Mouse (Mus musculus): ENCODE results near the gene Taar7b. TPM values are rescaled to one million over a fixed set of nuclear protein-coding genes. Genes with fewer than 3 reads are reported as not detected.
A peak's percentile ranks its signal among the peaks of the same experiment; 100 is the strongest.

The Taar7b gene
- total and polyA plus RNA-seq, 2 experiments from 2014 or later, result not detected

DNA sequence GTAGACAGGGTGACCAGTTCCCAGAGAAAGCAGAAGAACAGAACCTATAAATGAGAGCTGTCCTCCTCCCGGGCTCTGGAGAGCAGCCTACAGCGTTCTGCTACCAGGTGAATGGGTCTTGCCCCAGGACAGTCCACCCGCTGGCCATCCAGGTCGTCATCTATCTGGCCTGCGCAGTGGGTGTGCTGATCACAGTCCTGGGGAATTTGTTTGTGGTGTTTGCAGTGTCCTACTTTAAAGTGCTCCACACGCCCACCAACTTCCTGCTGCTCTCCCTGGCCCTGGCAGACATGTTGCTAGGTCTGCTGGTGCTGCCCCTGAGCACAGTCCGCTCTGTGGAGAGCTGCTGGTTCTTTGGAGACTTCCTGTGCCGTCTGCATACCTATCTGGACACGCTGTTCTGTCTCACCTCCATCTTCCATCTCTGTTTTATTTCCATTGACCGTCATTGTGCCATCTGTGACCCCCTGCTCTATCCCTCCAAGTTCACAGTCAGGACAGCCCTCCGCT, 29.0 kb upstream of the Taar7b start, which contains the start of gene Taar5:
Gene Taar5 (plus strand): TSS at position 51 of the 510 bp plus-strand sequence.
- H3K9ac ChIP-seq (replicated peaks; ENCODE audit: low read length, poor library complexity, severe bottlenecking), result no peak within 1 kb of the TSS
- no peak within 1 kb of the TSS for H3K4me2 ChIP-seq (ENCODE audit: low read depth, low read length, poor library complexity, severe bottlenecking)
- H3K36me3 ChIP-seq (ENCODE audit: insufficient read depth, low read length), result no peaks in the 10 kb centered on the region
- no peaks in the 10 kb centered on the region for H3K4me1 ChIP-seq (ENCODE audit: insufficient read depth, low read length)
- H3K9me3 ChIP-seq (ENCODE audit: low read length), result no peaks in the 10 kb centered on the region
- no peak within 1 kb of the TSS for H3K27ac ChIP-seq (ENCODE audit: low read depth, low read length)
- no peak within 1 kb of the TSS for H3K4me3 ChIP-seq (ENCODE audit: low read depth, low read length)
- H3K27me3 ChIP-seq (ENCODE audit: insufficient read depth, low read length), result no peaks in the 10 kb centered on the region
- no peak for TF ChIP-seq CTCF (IDR thresholded peaks at IDR 0.05)
- WGBS, result 94% methylated on average over 11 of the region's 11 CpGs
- DNase-seq (ENCODE audit: low spot score) (no peak), ATAC-seq (ENCODE audit: low FRiP score) (no peak)

DNA sequence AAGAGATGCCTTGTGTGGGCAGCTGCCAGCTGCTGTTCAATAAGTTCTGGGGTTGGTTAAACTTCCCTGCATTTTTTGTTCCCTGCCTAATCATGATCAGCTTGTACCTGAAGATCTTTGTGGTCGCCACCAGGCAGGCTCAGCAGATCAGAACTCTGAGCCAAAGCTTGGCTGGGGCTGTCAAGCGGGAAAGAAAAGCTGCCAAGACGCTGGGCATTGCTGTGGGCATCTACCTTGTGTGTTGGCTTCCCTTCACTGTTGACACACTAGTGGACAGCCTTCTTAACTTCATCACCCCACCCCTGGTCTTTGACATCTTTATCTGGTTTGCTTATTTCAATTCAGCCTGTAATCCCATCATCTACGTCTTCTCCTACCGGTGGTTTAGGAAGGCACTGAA, 28.5 kb upstream of the Taar7b start:
- H3K27ac ChIP-seq (ENCODE audit: low read depth, low read length), result no peak overlapping the region
- no peak for ATAC-seq (ENCODE audit: low FRiP score)
- no peaks in the 10 kb centered on the region for H3K27me3 ChIP-seq (ENCODE audit: insufficient read depth, low read length)
- H3K36me3 ChIP-seq (ENCODE audit: insufficient read depth, low read length), result no peaks in the 10 kb centered on the region
- no peak overlapping the region for H3K9ac ChIP-seq (replicated peaks; ENCODE audit: low read length, poor library complexity, severe bottlenecking)
- no peak for DNase-seq (ENCODE audit: low spot score)
- H3K4me2 ChIP-seq (ENCODE audit: low read depth, low read length, poor library complexity, severe bottlenecking), result no peak overlapping the region
- 69% methylated on average over 5 of the region's 5 CpGs for WGBS
- TF ChIP-seq CTCF (IDR thresholded peaks at IDR 0.05), result no peak
- no peaks in the 10 kb centered on the region for H3K9me3 ChIP-seq (ENCODE audit: low read length)
- H3K4me1 ChIP-seq (ENCODE audit: insufficient read depth, low read length), result no peaks in the 10 kb centered on the region
- H3K4me3 ChIP-seq (ENCODE audit: low read depth, low read length), result no peak overlapping the region

DNA sequence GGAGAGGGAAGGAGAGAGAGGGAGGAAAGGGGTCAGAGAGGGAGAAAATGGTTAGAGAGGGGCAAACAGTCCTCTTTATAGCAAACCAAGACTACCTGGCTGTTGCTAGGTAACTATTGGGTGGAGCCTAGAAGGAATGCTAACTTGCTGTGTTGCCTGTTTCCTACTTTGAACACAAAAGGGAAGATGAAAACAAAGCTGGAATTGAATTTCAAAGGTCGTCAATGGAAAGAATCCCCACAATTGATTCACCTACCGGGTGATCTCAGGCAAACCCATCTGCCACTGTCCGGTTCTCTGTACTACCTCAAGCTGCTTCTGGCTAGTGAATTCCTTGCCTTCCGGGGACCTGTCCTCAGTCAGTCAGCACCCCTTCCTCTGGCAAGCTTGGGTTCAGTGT, 21.8 kb upstream of the Taar7b start:
- H3K27ac ChIP-seq (ENCODE audit: low read depth, low read length), result no peak overlapping the region
- DNase-seq (ENCODE audit: low spot score) (no peak), ATAC-seq (ENCODE audit: low FRiP score) (no peak)
- H3K9ac ChIP-seq (replicated peaks; ENCODE audit: low read length, poor library complexity, severe bottlenecking), result no peak overlapping the region
- 35% methylated on average over 4 of the region's 4 CpGs for WGBS
- no peaks in the 10 kb centered on the region for H3K4me1 ChIP-seq (ENCODE audit: insufficient read depth, low read length)
- no peaks in the 10 kb centered on the region for H3K36me3 ChIP-seq (ENCODE audit: insufficient read depth, low read length)
- no peak for TF ChIP-seq CTCF (IDR thresholded peaks at IDR 0.05)
- no peaks in the 10 kb centered on the region for H3K9me3 ChIP-seq (ENCODE audit: low read length)
- no peaks in the 10 kb centered on the region for H3K27me3 ChIP-seq (ENCODE audit: insufficient read depth, low read length)
- H3K4me3 ChIP-seq (ENCODE audit: low read depth, low read length), result no peak overlapping the region
- no peak overlapping the region for H3K4me2 ChIP-seq (ENCODE audit: low read depth, low read length, poor library complexity, severe bottlenecking)

DNA sequence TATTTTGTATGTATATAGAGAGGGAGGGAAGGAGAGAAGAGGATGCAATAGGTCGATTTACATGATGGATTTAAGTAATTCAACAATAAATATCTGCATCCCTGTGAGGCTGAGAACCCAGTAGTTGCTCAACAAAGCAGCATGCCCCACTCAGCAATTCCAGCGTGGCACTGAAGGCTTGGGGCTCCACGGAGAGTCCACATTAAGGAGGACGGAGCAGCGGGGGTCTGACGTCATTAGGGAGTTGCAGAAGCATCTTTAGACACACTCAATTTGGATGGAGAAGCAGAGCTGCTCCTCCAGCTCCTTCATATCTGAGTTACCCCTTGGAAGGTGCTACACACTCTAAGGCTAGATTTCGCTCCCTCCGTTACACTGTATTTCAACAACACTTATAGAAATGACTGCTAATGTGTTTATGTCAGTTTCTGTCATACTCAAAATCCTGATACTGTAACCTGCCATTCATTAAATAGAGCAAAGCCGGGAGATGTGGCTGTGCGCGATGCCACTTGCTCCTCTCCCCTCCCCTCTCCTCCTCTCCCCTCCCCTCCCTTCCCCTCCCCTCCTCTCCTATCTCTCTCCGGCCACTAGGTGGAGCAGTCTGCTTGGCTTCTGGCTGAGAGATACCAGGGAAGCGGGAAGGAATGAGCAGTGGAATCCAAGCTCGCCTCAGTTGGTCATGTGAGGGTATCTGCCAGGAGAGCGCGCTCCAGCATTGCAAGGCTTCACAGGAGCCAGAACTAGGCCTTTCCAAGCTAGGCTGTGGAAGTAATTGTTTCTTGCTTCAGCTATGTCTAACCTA, 20.6 kb upstream of the Taar7b start:
- H3K9ac ChIP-seq (replicated peaks; ENCODE audit: low read length, poor library complexity, severe bottlenecking), result no peak overlapping the region
- H3K36me3 ChIP-seq (ENCODE audit: insufficient read depth, low read length), result no peaks in the 10 kb centered on the region
- H3K27ac ChIP-seq (ENCODE audit: low read depth, low read length), result no peak overlapping the region
- H3K9me3 ChIP-seq (ENCODE audit: low read length), result no peaks in the 10 kb centered on the region
- DNase-seq (ENCODE audit: low spot score) (peak; percentile 79), ATAC-seq (ENCODE audit: low FRiP score) (peak; percentile 73)
- no peaks in the 10 kb centered on the region for H3K27me3 ChIP-seq (ENCODE audit: insufficient read depth, low read length)
- peak; percentile 85 for TF ChIP-seq CTCF (IDR thresholded peaks at IDR 0.05)
- H3K4me1 ChIP-seq (ENCODE audit: insufficient read depth, low read length), result no peaks in the 10 kb centered on the region
- no peak overlapping the region for H3K4me3 ChIP-seq (ENCODE audit: low read depth, low read length)
- no peak overlapping the region for H3K4me2 ChIP-seq (ENCODE audit: low read depth, low read length, poor library complexity, severe bottlenecking)
- 44% methylated on average over 16 of the region's 16 CpGs for WGBS

DNA sequence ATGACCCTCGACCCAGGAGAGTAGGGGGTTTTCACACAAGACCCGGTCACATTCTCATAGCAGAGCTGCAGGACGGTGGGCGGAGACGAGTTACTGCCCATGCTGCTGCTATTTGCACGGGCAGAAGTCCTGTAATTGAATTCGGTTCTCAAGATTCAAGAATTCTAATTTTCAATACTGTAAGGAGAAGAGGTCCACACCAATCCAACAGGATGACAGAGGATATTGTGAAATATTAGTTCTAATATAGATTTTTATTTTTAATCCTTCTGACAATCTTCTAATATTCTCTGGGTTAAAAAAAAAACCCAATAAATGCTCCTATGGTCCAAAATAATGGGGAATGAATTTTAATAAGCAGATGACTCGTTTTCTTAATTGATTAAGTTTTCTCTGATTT, 14.2 kb upstream of the Taar7b start, which contains the start of gene Taar6:
Gene Taar6 (minus strand): TSS at position 101 of the 400 bp plus-strand sequence.
- H3K9me3 ChIP-seq (ENCODE audit: low read length), result no peaks in the 10 kb centered on the region
- ATAC-seq (ENCODE audit: low FRiP score), result no peak
- no peak within 1 kb of the TSS for H3K27ac ChIP-seq (ENCODE audit: low read depth, low read length)
- no peak within 1 kb of the TSS for H3K9ac ChIP-seq (replicated peaks; ENCODE audit: low read length, poor library complexity, severe bottlenecking)
- H3K4me3 ChIP-seq (ENCODE audit: low read depth, low read length), result no peak within 1 kb of the TSS
- DNase-seq (ENCODE audit: low spot score), result no peak
- 75% methylated on average over 8 of the region's 8 CpGs for WGBS
- no peak within 1 kb of the TSS for H3K4me2 ChIP-seq (ENCODE audit: low read depth, low read length, poor library complexity, severe bottlenecking)
- H3K36me3 ChIP-seq (ENCODE audit: insufficient read depth, low read length), result no peaks in the 10 kb centered on the region
- H3K4me1 ChIP-seq (ENCODE audit: insufficient read depth, low read length), result no peaks in the 10 kb centered on the region
- no peak for TF ChIP-seq CTCF (IDR thresholded peaks at IDR 0.05)
- H3K27me3 ChIP-seq (ENCODE audit: insufficient read depth, low read length), result no peaks in the 10 kb centered on the region

DNA sequence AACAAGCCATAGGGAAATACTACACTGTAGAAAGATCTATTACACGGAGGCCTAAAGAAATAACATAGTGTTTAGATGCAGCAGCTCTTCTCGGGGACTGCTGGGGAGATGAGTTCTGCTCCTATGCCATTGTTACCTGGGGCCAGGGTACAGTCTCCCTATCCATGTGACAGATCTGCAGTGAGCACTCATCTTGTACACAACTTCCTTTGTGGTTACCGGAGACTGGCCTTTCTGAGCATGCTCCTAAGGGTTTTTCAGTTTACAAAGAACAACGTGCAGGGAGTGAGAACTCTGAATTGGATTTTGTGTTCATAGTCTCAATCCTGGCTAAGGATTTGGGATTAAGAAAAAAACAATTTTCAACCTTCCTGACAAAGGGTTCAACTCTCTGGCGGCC, 13.3 kb upstream of the Taar7b start:
- ATAC-seq (ENCODE audit: low FRiP score), result no peak
- 77% methylated on average over 5 of the region's 5 CpGs for WGBS
- no peak for TF ChIP-seq CTCF (IDR thresholded peaks at IDR 0.05)

More for the DNA sequence above, 13.3 kb upstream of the Taar7b start:
- Histone ChIP-seq H3K4me1 (ENCODE audit: insufficient read depth, low read length) (no peaks in the 10 kb centered on the region), H3K36me3 (ENCODE audit: insufficient read depth, low read length) (no peaks in the 10 kb centered on the region), H3K9me3 (ENCODE audit: low read length) (no peaks in the 10 kb centered on the region), H3K4me3 (ENCODE audit: low read depth, low read length) (no peak overlapping the region), H3K4me2 (ENCODE audit: low read depth, low read length, poor library complexity, severe bottlenecking) (no peak overlapping the region), H3K27me3 (ENCODE audit: insufficient read depth, low read length) (no peaks in the 10 kb centered on the region), H3K9ac (replicated peaks; ENCODE audit: low read length, poor library complexity, severe bottlenecking) (no peak overlapping the region), H3K27ac (ENCODE audit: low read depth, low read length) (no peak overlapping the region)
- no peak for DNase-seq (ENCODE audit: low spot score)

All from midbrain, postnatal 0 days (tissue).